8 mouse cellular contexts compared by ENCODE assay signal in genomic region chr19:57078867-57079605, GRCm38 (mm10).
A peak's percentile ranks its signal among the peaks of the same experiment; 100 is the strongest.
DNase-seq lines count a peak whose midpoint lies in the region; ATAC-seq and TF ChIP-seq lines count a peak whose summit lies in the region.

No protein-coding gene starts in this region.

- no peak overlapping the region for H3K9ac ChIP-seq in liver, postnatal 0 days (replicated peaks)

- H3K36me3 ChIP-seq in liver, postnatal 0 days (replicated peaks; ENCODE audit: insufficient read depth, low read length): peaks cover 8% of the 10 kb centered on the region; the same call in 1 of the 2 replicates
- H3K36me3 ChIP-seq in forebrain, embryonic 10.5 days (replicated peaks): no peaks in the 10 kb centered on the region

- no peaks in the 10 kb centered on the region for H3K9me3 ChIP-seq in liver, postnatal 0 days (ENCODE audit: low read length)
- H3K9me3 ChIP-seq in forebrain, embryonic 10.5 days: no peaks in the 10 kb centered on the region

- no peak for TF ChIP-seq CTCF in liver, postnatal 0 days (IDR thresholded peaks at IDR 0.05; ENCODE audit: low read depth)
- TF ChIP-seq CTCF in layer of hippocampus, adult 2 months (conservative IDR thresholded peaks at IDR 0.05): peak; percentile 45
- no peak for TF ChIP-seq CTCF in olfactory bulb, adult 2 months (IDR thresholded peaks at IDR 0.05; ENCODE audit: insufficient read depth, low read depth, low read length)

- intact Hi-C loops in left cerebral cortex, postnatal 36 days (cut with DNase I): no loop called here

- 66% methylated on average over 10 of the region's 10 CpGs for WGBS in liver, postnatal 0 days (ENCODE audit: insufficient replicate concordance)
- WGBS in forebrain, embryonic 10.5 days: 55% methylated on average over 10 of the region's 10 CpGs
- WGBS in olfactory bulb, adult 2 months: 40% methylated on average over 10 of the region's 10 CpGs

- peak overlapping the region; percentile 34; the same call in 1 of the 2 replicates for H3K27ac ChIP-seq in liver, postnatal 0 days (ENCODE audit: low read depth)
- peak overlapping the region; percentile 83 for H3K27ac ChIP-seq in forebrain, embryonic 10.5 days
- peak overlapping the region; percentile 91 for H3K27ac ChIP-seq in layer of hippocampus, adult 2 months
- H3K27ac ChIP-seq in olfactory bulb, adult 2 months (ENCODE audit: insufficient read depth, low read depth, low read length): peak overlapping the region; percentile 73

- no peak for DNase-seq in liver, postnatal 0 days
- no peak for DNase-seq in liver
- peak; percentile 30 for DNase-seq in forebrain, embryonic 10.5 days (ENCODE audit: extremely low spot score, low spot score)
- peak in 1 of 2 experiments; percentile 48 for DNase-seq in layer of hippocampus, adult 2 months (ENCODE audit: low spot score in 2 of 2)
- DNase-seq in left cerebral cortex, postnatal 36 days (ENCODE audit: low spot score in 2 of 2): no peak
- DNase-seq in spleen, postnatal 36 days (ENCODE audit: low spot score in 2 of 2): no peak

- H3K27me3 ChIP-seq in liver, postnatal 0 days (ENCODE audit: insufficient read depth, low read length): no peaks in the 10 kb centered on the region
- peaks cover 4% of the 10 kb centered on the region; the same call in 1 of the 2 replicates for H3K27me3 ChIP-seq in forebrain, embryonic 10.5 days (ENCODE audit: poor library complexity, severe bottlenecking)

- no peak overlapping the region for H3K4me3 ChIP-seq in liver, postnatal 0 days (ENCODE audit: low read depth, low read length)
- no peak overlapping the region for H3K4me3 ChIP-seq in forebrain, embryonic 10.5 days
- no peak overlapping the region for H3K4me3 ChIP-seq in layer of hippocampus, adult 2 months
- no peak overlapping the region for H3K4me3 ChIP-seq in olfactory bulb, adult 2 months (ENCODE audit: insufficient read depth, low read depth, low read length)

- no peak for TF ChIP-seq POLR2A in olfactory bulb, adult 2 months (IDR thresholded peaks at IDR 0.05; ENCODE audit: insufficient read depth, low read depth, low read length)

- no peak for ATAC-seq in liver, postnatal 0 days
- ATAC-seq in hematopoietic stem cell, adult 5-6 weeks (replicated peaks in 1 of 2; ENCODE audit: insufficient read depth in 1 of 2, low FRiP score in 2 of 2, low TSS enrichment in 1 of 2, low read depth in 1 of 2, poor library complexity in 2 of 2, severe bottlenecking in 2 of 2): peak; percentile 52 to 66

- H3K4me1 ChIP-seq in liver, postnatal 0 days (ENCODE audit: insufficient read depth): 0 out of 2 replicates have a peak, but pooled peaks cover 3% of the 10 kb centered on the region
- H3K4me1 ChIP-seq in forebrain, embryonic 10.5 days: peaks cover 72% of the 10 kb centered on the region
- H3K4me1 ChIP-seq in olfactory bulb, adult 2 months (ENCODE audit: control insufficient read depth, insufficient read depth, low read length): peaks cover 39% of the 10 kb centered on the region

- no peak overlapping the region for H3K4me2 ChIP-seq in liver, postnatal 0 days (ENCODE audit: low read depth, low read length)

- TF ChIP-seq EP300 in liver, postnatal 0 days (IDR thresholded peaks at IDR 0.05; ENCODE audit: low read depth): no peak

Comparison
In these comparisons a context has a peak if more than half of its experiments do, and no peak if none do; other contexts are left out.
1. H3K27ac ChIP-seq: peak in every context shown above with its lines; median percentile 91 in layer of hippocampus, adult 2 months; 83 in forebrain, embryonic 10.5 days; 73 in olfactory bulb, adult 2 months; 34 in liver, postnatal 0 days.